Mouse (Mus musculus): Measurements from ENCODE around the gene Gja5. TPM values are rescaled to one million over a fixed set of nuclear protein-coding genes. Genes with fewer than 3 reads are reported as not detected.
A peak's percentile ranks its signal among the peaks of the same experiment; 100 is the strongest.

Gene Gja5
- 48.3 and 57.0 TPM in 2 replicates for polyA plus RNA-seq (2015; fragmentation: Nextera tagmentation; extraction: Ambion mirVana)

GRCm38 (mm10) chr3:96904393-96904792 is at the start of gene Gja5:
TSS of gene Gja5 (plus strand) at chr3:96904693.
- Histone ChIP-seq H3K9ac (replicated peaks; ENCODE audit: low read depth) (peak within 1 kb of the TSS; percentile 71), H3K4me3 (ENCODE audit: low read depth, low read length) (peak within 1 kb of the TSS; percentile 73), H3K27ac (ENCODE audit: low read length) (no peak within 1 kb of the TSS), H3K36me3 (ENCODE audit: insufficient read depth, low read length) (no peaks in the 10 kb centered on the region), H3K4me2 (replicated peaks; ENCODE audit: low read depth, low read length) (peak within 1 kb of the TSS; percentile 94), H3K27me3 (replicated peaks; ENCODE audit: insufficient read depth, low read length) (no peaks in the 10 kb centered on the region), H3K4me1 (ENCODE audit: insufficient read depth, low read depth, low read length) (no peaks in the 10 kb centered on the region), H3K9me3 (ENCODE audit: low read length) (no peaks in the 10 kb centered on the region)
- ATAC-seq (no peak), DNase-seq (ENCODE audit: low spot score) (no peak)
- WGBS: 11% methylated on average over 14 of the region's 14 CpGs
- no peak for TF ChIP-seq CTCF (IDR thresholded peaks at IDR 0.05)
- no peak for TF ChIP-seq EP300 (IDR thresholded peaks at IDR 0.05)

GRCm38 (mm10) chr3:96855833-96856232 is 48.7 kb upstream of the Gja5 start:
- ATAC-seq (no peak), DNase-seq (ENCODE audit: low spot score) (no peak)
- no peak overlapping the region for H3K4me2 ChIP-seq (replicated peaks; ENCODE audit: low read depth, low read length)
- 74% methylated on average over 3 of the region's 3 CpGs for WGBS
- no peaks in the 10 kb centered on the region for H3K9me3 ChIP-seq (ENCODE audit: low read length)
- H3K27me3 ChIP-seq (replicated peaks; ENCODE audit: insufficient read depth, low read length): no peaks in the 10 kb centered on the region
- H3K9ac ChIP-seq (replicated peaks; ENCODE audit: low read depth): no peak overlapping the region
- no peak overlapping the region for H3K27ac ChIP-seq (ENCODE audit: low read length)
- TF ChIP-seq CTCF (IDR thresholded peaks at IDR 0.05): no peak
- no peak for TF ChIP-seq EP300 (IDR thresholded peaks at IDR 0.05)
- H3K4me3 ChIP-seq (ENCODE audit: low read depth, low read length): no peak overlapping the region
- no peaks in the 10 kb centered on the region for H3K4me1 ChIP-seq (ENCODE audit: insufficient read depth, low read depth, low read length)
- H3K36me3 ChIP-seq (ENCODE audit: insufficient read depth, low read length): no peaks in the 10 kb centered on the region

GRCm38 (mm10) chr3:96860498-96860897 is 44.0 kb upstream of the Gja5 start:
- no peaks in the 10 kb centered on the region for H3K4me1 ChIP-seq (ENCODE audit: insufficient read depth, low read depth, low read length)
- no peaks in the 10 kb centered on the region for H3K9me3 ChIP-seq (ENCODE audit: low read length)
- ATAC-seq (no peak), DNase-seq (ENCODE audit: low spot score) (no peak)
- H3K27ac ChIP-seq (ENCODE audit: low read length): no peak overlapping the region
- H3K36me3 ChIP-seq (ENCODE audit: insufficient read depth, low read length): no peaks in the 10 kb centered on the region
- 90% methylated on average over 5 of the region's 5 CpGs for WGBS
- H3K4me3 ChIP-seq (ENCODE audit: low read depth, low read length): no peak overlapping the region
- no peak overlapping the region for H3K4me2 ChIP-seq (replicated peaks; ENCODE audit: low read depth, low read length)
- H3K27me3 ChIP-seq (replicated peaks; ENCODE audit: insufficient read depth, low read length): no peaks in the 10 kb centered on the region
- TF ChIP-seq EP300 (IDR thresholded peaks at IDR 0.05): no peak
- no peak for TF ChIP-seq CTCF (IDR thresholded peaks at IDR 0.05)
- H3K9ac ChIP-seq (replicated peaks; ENCODE audit: low read depth): no peak overlapping the region

- H3K9me3 ChIP-seq (ENCODE audit: low read length): no peaks in the 10 kb centered on the region
- 82% methylated on average over 3 of the region's 3 CpGs for WGBS
- H3K27me3 ChIP-seq (replicated peaks; ENCODE audit: insufficient read depth, low read length): no peaks in the 10 kb centered on the region
- no peak for ATAC-seq
- peaks cover 12% of the 10 kb centered on the region for H3K36me3 ChIP-seq (ENCODE audit: insufficient read depth, low read length)
- no peak overlapping the region for H3K27ac ChIP-seq (ENCODE audit: low read length)
- no peak overlapping the region for H3K4me2 ChIP-seq (replicated peaks; ENCODE audit: low read depth, low read length)
- no peak for TF ChIP-seq CTCF (IDR thresholded peaks at IDR 0.05)
- TF ChIP-seq EP300 (IDR thresholded peaks at IDR 0.05): no peak
- DNase-seq (ENCODE audit: low spot score): no peak
- H3K9ac ChIP-seq (replicated peaks; ENCODE audit: low read depth): no peak overlapping the region
- H3K4me1 ChIP-seq (ENCODE audit: insufficient read depth, low read depth, low read length): no peaks in the 10 kb centered on the region
- no peak overlapping the region for H3K4me3 ChIP-seq (ENCODE audit: low read depth, low read length)
Observed at GRCm38 (mm10) chr3:96867863-96868262, 36.6 kb upstream of the Gja5 start.

- H3K36me3 ChIP-seq (ENCODE audit: insufficient read depth, low read length): peaks cover 12% of the 10 kb centered on the region
- ATAC-seq (no peak), DNase-seq (ENCODE audit: low spot score) (no peak)
- H3K27ac ChIP-seq (ENCODE audit: low read length): no peak overlapping the region
- H3K4me1 ChIP-seq (ENCODE audit: insufficient read depth, low read depth, low read length): no peaks in the 10 kb centered on the region
- H3K9me3 ChIP-seq (ENCODE audit: low read length): no peaks in the 10 kb centered on the region
- no peak overlapping the region for H3K4me3 ChIP-seq (ENCODE audit: low read depth, low read length)
- no peaks in the 10 kb centered on the region for H3K27me3 ChIP-seq (replicated peaks; ENCODE audit: insufficient read depth, low read length)
- TF ChIP-seq EP300 (IDR thresholded peaks at IDR 0.05): no peak
- TF ChIP-seq CTCF (IDR thresholded peaks at IDR 0.05): no peak
- H3K9ac ChIP-seq (replicated peaks; ENCODE audit: low read depth): no peak overlapping the region
- no peak overlapping the region for H3K4me2 ChIP-seq (replicated peaks; ENCODE audit: low read depth, low read length)
- 90% methylated on average over 8 of the region's 8 CpGs for WGBS
Observed at GRCm38 (mm10) chr3:96868566-96868965, 35.9 kb upstream of the Gja5 start.

- H3K4me2 ChIP-seq (replicated peaks; ENCODE audit: low read depth, low read length): no peak overlapping the region
- TF ChIP-seq EP300 (IDR thresholded peaks at IDR 0.05) (no peak), CTCF (IDR thresholded peaks at IDR 0.05) (no peak)
- no peak overlapping the region for H3K27ac ChIP-seq (ENCODE audit: low read length)
- H3K36me3 ChIP-seq (ENCODE audit: insufficient read depth, low read length): peaks cover 16% of the 10 kb centered on the region
- no peaks in the 10 kb centered on the region for H3K9me3 ChIP-seq (ENCODE audit: low read length)
- H3K4me1 ChIP-seq (ENCODE audit: insufficient read depth, low read depth, low read length): no peaks in the 10 kb centered on the region
- no peak overlapping the region for H3K4me3 ChIP-seq (ENCODE audit: low read depth, low read length)
- ATAC-seq (no peak), DNase-seq (ENCODE audit: low spot score) (no peak)
- WGBS: 95% methylated on average over 7 of the region's 7 CpGs
- no peak overlapping the region for H3K9ac ChIP-seq (replicated peaks; ENCODE audit: low read depth)
- H3K27me3 ChIP-seq (replicated peaks; ENCODE audit: insufficient read depth, low read length): no peaks in the 10 kb centered on the region
Observed at GRCm38 (mm10) chr3:96869091-96869490, 35.4 kb upstream of the Gja5 start.

GRCm38 (mm10) chr3:96870270-96870669 is 34.2 kb upstream of the Gja5 start:
- ATAC-seq (no peak), DNase-seq (ENCODE audit: low spot score) (no peak)
- Histone ChIP-seq H3K4me2 (replicated peaks; ENCODE audit: low read depth, low read length) (no peak overlapping the region), H3K4me1 (ENCODE audit: insufficient read depth, low read depth, low read length) (no peaks in the 10 kb centered on the region), H3K9me3 (ENCODE audit: low read length) (no peaks in the 10 kb centered on the region), H3K4me3 (ENCODE audit: low read depth, low read length) (no peak overlapping the region), H3K27me3 (replicated peaks; ENCODE audit: insufficient read depth, low read length) (no peaks in the 10 kb centered on the region), H3K36me3 (ENCODE audit: insufficient read depth, low read length) (peaks cover 21% of the 10 kb centered on the region), H3K9ac (replicated peaks; ENCODE audit: low read depth) (no peak overlapping the region), H3K27ac (ENCODE audit: low read length) (no peak overlapping the region)
- no peak for TF ChIP-seq CTCF (IDR thresholded peaks at IDR 0.05)
- TF ChIP-seq EP300 (IDR thresholded peaks at IDR 0.05): no peak
- WGBS: 92% methylated on average over 2 of the region's 2 CpGs
